Mouse (Mus musculus): ENCODE measurements around the gene Nhlrc3. TPM values are rescaled to one million over a fixed set of nuclear protein-coding genes. Genes with fewer than 3 reads are reported as not detected.

Gene Nhlrc3
- polyA plus RNA-seq, 1 experiment from 2014 or later: 8.2 TPM

GRCm38 (mm10) chr3:53477468-53477867 is 14.3 kb upstream of the Nhlrc3 start:
- no peaks in the 10 kb centered on the region for H3K9me3 ChIP-seq (ENCODE audit: control insufficient read depth, low read length)
- H3K4me3 ChIP-seq (ENCODE audit: low read depth, low read length): no peak overlapping the region
- DNase-seq (ENCODE audit: low spot score) (no peak), ATAC-seq (ENCODE audit: low FRiP score) (no peak)
- 94% methylated on average over 17 of the region's 17 CpGs for WGBS
- H3K9ac ChIP-seq (ENCODE audit: low read depth, low read length): no peak overlapping the region
- no peaks in the 10 kb centered on the region for H3K4me1 ChIP-seq (replicated peaks; ENCODE audit: control insufficient read depth, insufficient read depth, low read length)
- H3K27ac ChIP-seq (ENCODE audit: low read depth, low read length): no peak overlapping the region
- no peaks in the 10 kb centered on the region for H3K27me3 ChIP-seq (ENCODE audit: control insufficient read depth, insufficient read depth, low read length)
- H3K4me2 ChIP-seq (replicated peaks; ENCODE audit: low read depth, low read length): no peak overlapping the region
- H3K36me3 ChIP-seq (ENCODE audit: control insufficient read depth, insufficient read depth, low read length): peaks cover 16% of the 10 kb centered on the region

DNA sequence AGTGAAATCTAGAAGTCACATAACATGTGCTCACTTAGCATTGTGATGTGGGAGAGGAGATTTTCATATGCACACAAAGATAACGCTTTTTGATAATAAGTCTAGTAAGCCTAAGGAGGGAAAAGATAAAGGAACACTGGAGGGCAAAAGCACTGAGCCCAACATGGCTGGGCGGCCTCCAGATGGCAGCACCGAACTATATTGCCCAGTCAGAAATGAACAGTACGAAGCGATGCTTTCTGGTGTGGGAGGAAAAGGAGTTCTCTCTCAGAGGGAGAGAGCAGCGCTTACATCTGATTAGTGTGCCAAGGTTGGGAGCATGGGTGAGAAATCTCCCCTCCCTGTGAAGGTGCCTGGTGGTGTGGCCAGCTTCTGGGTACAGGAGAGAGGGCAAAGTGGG is 12.8 kb upstream of the Nhlrc3 start:
- Histone ChIP-seq H3K27ac (ENCODE audit: low read depth, low read length) (no peak overlapping the region), H3K9ac (ENCODE audit: low read depth, low read length) (no peak overlapping the region), H3K36me3 (ENCODE audit: control insufficient read depth, insufficient read depth, low read length) (peaks cover 16% of the 10 kb centered on the region), H3K4me2 (replicated peaks; ENCODE audit: low read depth, low read length) (no peak overlapping the region), H3K27me3 (ENCODE audit: control insufficient read depth, insufficient read depth, low read length) (no peaks in the 10 kb centered on the region), H3K9me3 (ENCODE audit: control insufficient read depth, low read length) (no peaks in the 10 kb centered on the region), H3K4me3 (ENCODE audit: low read depth, low read length) (no peak overlapping the region), H3K4me1 (replicated peaks; ENCODE audit: control insufficient read depth, insufficient read depth, low read length) (no peaks in the 10 kb centered on the region)
- WGBS: 72% methylated on average over 6 of the region's 6 CpGs
- ATAC-seq (ENCODE audit: low FRiP score) (no peak), DNase-seq (ENCODE audit: low spot score) (peak; percentile 57)

DNA sequence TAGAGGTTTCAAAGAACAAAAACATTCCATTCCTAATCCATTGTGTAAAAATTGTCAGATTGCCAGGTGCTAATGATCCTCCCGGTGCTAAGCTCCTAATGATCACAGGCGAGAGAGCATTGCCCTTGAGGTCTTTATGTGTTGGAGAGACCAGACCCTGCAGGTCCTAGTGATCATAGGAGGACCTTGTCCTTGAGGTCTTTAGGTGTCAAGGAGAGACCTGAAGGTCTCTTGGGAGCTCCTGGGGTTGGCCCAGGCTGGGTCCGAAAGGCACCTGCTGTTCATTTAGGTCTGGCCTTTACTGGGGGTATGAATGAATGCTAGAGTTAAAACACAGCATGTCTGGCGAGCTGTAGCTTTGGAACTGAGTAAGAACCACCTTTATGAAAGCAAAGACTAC is 11.0 kb upstream of the Nhlrc3 start:
- peaks cover 13% of the 10 kb centered on the region for H3K36me3 ChIP-seq (ENCODE audit: control insufficient read depth, insufficient read depth, low read length)
- H3K4me3 ChIP-seq (ENCODE audit: low read depth, low read length): no peak overlapping the region
- DNase-seq (ENCODE audit: low spot score) (no peak), ATAC-seq (ENCODE audit: low FRiP score) (no peak)
- no peak overlapping the region for H3K27ac ChIP-seq (ENCODE audit: low read depth, low read length)
- 82% methylated on average over 4 of the region's 4 CpGs for WGBS
- H3K9ac ChIP-seq (ENCODE audit: low read depth, low read length): no peak overlapping the region
- H3K27me3 ChIP-seq (ENCODE audit: control insufficient read depth, insufficient read depth, low read length): no peaks in the 10 kb centered on the region
- no peaks in the 10 kb centered on the region for H3K4me1 ChIP-seq (replicated peaks; ENCODE audit: control insufficient read depth, insufficient read depth, low read length)
- no peak overlapping the region for H3K4me2 ChIP-seq (replicated peaks; ENCODE audit: low read depth, low read length)
- H3K9me3 ChIP-seq (ENCODE audit: control insufficient read depth, low read length): no peaks in the 10 kb centered on the region

DNA sequence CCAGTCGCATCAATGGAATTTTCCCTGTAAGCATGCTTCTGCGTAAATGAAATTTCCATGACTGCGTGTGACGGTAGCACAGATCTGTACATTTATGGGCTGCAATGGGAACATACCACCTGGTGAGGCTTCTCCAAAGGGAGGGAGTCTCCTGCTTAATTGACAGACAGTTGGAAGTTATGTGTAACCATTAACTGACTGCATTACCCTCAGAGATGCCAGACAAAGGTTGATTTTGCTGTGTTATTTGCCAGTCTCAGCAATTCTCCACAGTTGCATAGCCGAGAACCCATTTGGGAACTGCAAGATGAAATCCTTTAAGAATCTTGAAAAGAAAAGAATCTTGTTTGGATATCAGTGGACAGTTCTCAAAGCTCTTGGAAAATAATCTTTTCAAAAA is 8.9 kb upstream of the Nhlrc3 start:
- no peak overlapping the region for H3K4me3 ChIP-seq (ENCODE audit: low read depth, low read length)
- H3K9me3 ChIP-seq (ENCODE audit: control insufficient read depth, low read length): no peaks in the 10 kb centered on the region
- H3K36me3 ChIP-seq (ENCODE audit: control insufficient read depth, insufficient read depth, low read length): peaks cover 4% of the 10 kb centered on the region
- no peak overlapping the region for H3K4me2 ChIP-seq (replicated peaks; ENCODE audit: low read depth, low read length)
- no peak overlapping the region for H3K9ac ChIP-seq (ENCODE audit: low read depth, low read length)
- ATAC-seq (ENCODE audit: low FRiP score): no peak
- H3K27me3 ChIP-seq (ENCODE audit: control insufficient read depth, insufficient read depth, low read length): no peaks in the 10 kb centered on the region
- 93% methylated on average over 5 of the region's 5 CpGs for WGBS
- no peak overlapping the region for H3K27ac ChIP-seq (ENCODE audit: low read depth, low read length)
- no peak for DNase-seq (ENCODE audit: low spot score)
- no peaks in the 10 kb centered on the region for H3K4me1 ChIP-seq (replicated peaks; ENCODE audit: control insufficient read depth, insufficient read depth, low read length)

GRCm38 (mm10) chr3:53469650-53470049 is 6.5 kb upstream of the Nhlrc3 start:
- Histone ChIP-seq H3K4me3 (ENCODE audit: low read depth, low read length) (no peak overlapping the region), H3K36me3 (ENCODE audit: control insufficient read depth, insufficient read depth, low read length) (peaks cover 2% of the 10 kb centered on the region; the same call in 1 of the 2 replicates), H3K27me3 (ENCODE audit: control insufficient read depth, insufficient read depth, low read length) (no peaks in the 10 kb centered on the region), H3K9ac (ENCODE audit: low read depth, low read length) (no peak overlapping the region), H3K9me3 (ENCODE audit: control insufficient read depth, low read length) (no peaks in the 10 kb centered on the region), H3K27ac (ENCODE audit: low read depth, low read length) (no peak overlapping the region), H3K4me2 (replicated peaks; ENCODE audit: low read depth, low read length) (no peak overlapping the region), H3K4me1 (replicated peaks; ENCODE audit: control insufficient read depth, insufficient read depth, low read length) (peaks cover 7% of the 10 kb centered on the region; the same call in 1 of the 2 replicates)
- no peak for ATAC-seq (ENCODE audit: low FRiP score)
- no peak for DNase-seq (ENCODE audit: low spot score)
- 95% methylated on average over 5 of the region's 5 CpGs for WGBS

GRCm38 (mm10) chr3:53467356-53467755 is 4.2 kb upstream of the Nhlrc3 start:
- no peaks in the 10 kb centered on the region for H3K27me3 ChIP-seq (ENCODE audit: control insufficient read depth, insufficient read depth, low read length)
- H3K27ac ChIP-seq (ENCODE audit: low read depth, low read length): no peak overlapping the region
- no peak for ATAC-seq (ENCODE audit: low FRiP score)
- H3K4me2 ChIP-seq (replicated peaks; ENCODE audit: low read depth, low read length): no peak overlapping the region
- DNase-seq (ENCODE audit: low spot score): no peak
- 82% methylated on average over 5 of the region's 5 CpGs for WGBS
- no peaks in the 10 kb centered on the region for H3K9me3 ChIP-seq (ENCODE audit: control insufficient read depth, low read length)
- no peak overlapping the region for H3K4me3 ChIP-seq (ENCODE audit: low read depth, low read length)
- no peak overlapping the region for H3K9ac ChIP-seq (ENCODE audit: low read depth, low read length)
- H3K36me3 ChIP-seq (ENCODE audit: control insufficient read depth, insufficient read depth, low read length): no peaks in the 10 kb centered on the region
- peaks cover 7% of the 10 kb centered on the region; the same call in 1 of the 2 replicates for H3K4me1 ChIP-seq (replicated peaks; ENCODE audit: control insufficient read depth, insufficient read depth, low read length)

- Histone ChIP-seq H3K4me3 (ENCODE audit: low read depth, low read length) (no peak overlapping the region), H3K4me2 (replicated peaks; ENCODE audit: low read depth, low read length) (peak overlapping the region; percentile 24; the same call in 1 of the 2 replicates), H3K9me3 (ENCODE audit: control insufficient read depth, low read length) (no peaks in the 10 kb centered on the region), H3K27me3 (ENCODE audit: control insufficient read depth, insufficient read depth, low read length) (no peaks in the 10 kb centered on the region), H3K4me1 (replicated peaks; ENCODE audit: control insufficient read depth, insufficient read depth, low read length) (peaks cover 7% of the 10 kb centered on the region; the same call in 1 of the 2 replicates), H3K9ac (ENCODE audit: low read depth, low read length) (no peak overlapping the region), H3K27ac (ENCODE audit: low read depth, low read length) (no peak overlapping the region), H3K36me3 (ENCODE audit: control insufficient read depth, insufficient read depth, low read length) (no peaks in the 10 kb centered on the region)
- ATAC-seq (ENCODE audit: low FRiP score) (no peak), DNase-seq (ENCODE audit: low spot score) (peak; percentile 20)
- 67% methylated on average over 9 of the region's 9 CpGs for WGBS
Observed at GRCm38 (mm10) chr3:53466481-53466880, 3.3 kb upstream of the Nhlrc3 start.

GRCm38 (mm10) chr3:53465330-53465729 is 2.2 kb upstream of the Nhlrc3 start:
- DNase-seq (ENCODE audit: low spot score): no peak

DNA sequence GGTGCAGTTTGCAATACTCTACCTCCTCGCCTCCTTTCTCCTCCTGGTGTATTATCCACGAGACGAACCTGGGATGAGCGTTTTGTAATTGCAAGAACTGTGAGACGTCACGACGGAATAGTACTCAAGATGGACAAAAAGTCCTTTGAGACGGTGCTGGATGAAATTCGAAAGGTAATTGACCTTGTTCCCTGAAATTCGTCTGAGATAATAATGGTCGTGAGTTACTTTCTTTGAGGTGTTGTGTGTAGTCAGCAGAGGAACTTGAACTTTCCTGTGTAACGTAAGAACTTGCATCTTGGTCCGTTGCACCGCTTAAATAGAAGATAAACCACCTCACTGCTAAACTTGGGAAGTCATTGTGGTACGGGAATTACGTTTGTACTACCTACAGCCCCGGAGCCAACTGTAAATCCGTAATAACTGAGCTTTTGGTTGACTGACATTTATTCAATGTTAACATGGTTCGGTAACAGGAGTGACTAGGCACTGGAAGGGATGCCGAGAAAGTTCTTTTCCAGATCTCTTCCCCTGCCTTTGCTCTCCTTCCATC is 1.1 kb upstream of the Nhlrc3 start:
- Histone ChIP-seq H3K9me3 (ENCODE audit: control insufficient read depth, low read length) (no peaks in the 10 kb centered on the region), H3K9ac (ENCODE audit: low read depth, low read length) (peak overlapping the region; percentile 91), H3K4me3 (ENCODE audit: low read depth, low read length) (peak overlapping the region; percentile 66), H3K27ac (ENCODE audit: low read depth, low read length) (0 out of 2 replicates have a peak overlapping the region, but pooled peaks have one; percentile 83), H3K36me3 (ENCODE audit: control insufficient read depth, insufficient read depth, low read length) (no peaks in the 10 kb centered on the region), H3K4me2 (replicated peaks; ENCODE audit: low read depth, low read length) (peak overlapping the region; percentile 65), H3K4me1 (replicated peaks; ENCODE audit: control insufficient read depth, insufficient read depth, low read length) (peaks cover 7% of the 10 kb centered on the region; the same call in 1 of the 2 replicates), H3K27me3 (ENCODE audit: control insufficient read depth, insufficient read depth, low read length) (no peaks in the 10 kb centered on the region)
- ATAC-seq (ENCODE audit: low FRiP score): no peak
- WGBS: under 1% methylated on average over 20 of the region's 20 CpGs
- no peak for DNase-seq (ENCODE audit: low spot score)

More at GRCm38 (mm10) chr3:53465330-53465729, 2.2 kb upstream of the Nhlrc3 start:
- Histone ChIP-seq H3K4me3 (ENCODE audit: low read depth, low read length) (peak overlapping the region; percentile 66), H3K27me3 (ENCODE audit: control insufficient read depth, insufficient read depth, low read length) (no peaks in the 10 kb centered on the region), H3K4me1 (replicated peaks; ENCODE audit: control insufficient read depth, insufficient read depth, low read length) (peaks cover 7% of the 10 kb centered on the region; the same call in 1 of the 2 replicates), H3K9me3 (ENCODE audit: control insufficient read depth, low read length) (no peaks in the 10 kb centered on the region), H3K4me2 (replicated peaks; ENCODE audit: low read depth, low read length) (peak overlapping the region; percentile 42), H3K9ac (ENCODE audit: low read depth, low read length) (no peak overlapping the region), H3K27ac (ENCODE audit: low read depth, low read length) (no peak overlapping the region), H3K36me3 (ENCODE audit: control insufficient read depth, insufficient read depth, low read length) (no peaks in the 10 kb centered on the region)
- 70% methylated on average over 6 of the region's 6 CpGs for WGBS
- ATAC-seq (ENCODE audit: low FRiP score): no peak

Measured in hindbrain, embryonic 11.5 days (tissue).